Comparison of ENCODE assay signal across 10 mouse cellular contexts in genomic region chr12:119390192-119390684, GRCm38 (mm10).
A peak's percentile ranks its signal among the peaks of the same experiment; 100 is the strongest.
DNase-seq lines count a peak whose midpoint lies in the region; ATAC-seq and TF ChIP-seq lines count a peak whose summit lies in the region.
"Had no signal": no experiment of that assay in that cellular context is flagged by ENCODE, and none has a peak within 500 bp of the region (broad histone marks: within the 10 kb centered on the region; RNA-seq: fewer than 3 reads in every experiment).

No protein-coding gene starts in this region.

- H3K9me3 ChIP-seq in embryonic facial prominence, embryonic 12.5 days = no peaks in the 10 kb centered on the region
- H3K9me3 ChIP-seq: hindbrain, embryonic 15.5 days had no signal

- no peak for TF ChIP-seq POLR2A in myocyte (IDR thresholded peaks at IDR 0.05; ENCODE audit: insufficient read length, low read depth)

- H3K4me3 ChIP-seq in embryonic facial prominence, embryonic 12.5 days = no peak overlapping the region
- no peak overlapping the region for H3K4me3 ChIP-seq in myocyte
- H3K4me3 ChIP-seq: hindbrain, embryonic 15.5 days had no signal

- no peaks in the 10 kb centered on the region for H3K4me1 ChIP-seq in embryonic facial prominence, embryonic 12.5 days
- H3K4me1 ChIP-seq: hindbrain, embryonic 15.5 days had no signal

- H3K4me2 ChIP-seq in embryonic facial prominence, embryonic 12.5 days (replicated peaks) = no peak overlapping the region
- H3K4me2 ChIP-seq in myocyte (ENCODE audit: low read depth) = peak overlapping the region; percentile 28
- H3K4me2 ChIP-seq: hindbrain, embryonic 15.5 days had no signal

- no peaks in the 10 kb centered on the region for H3K36me3 ChIP-seq in embryonic facial prominence, embryonic 12.5 days
- no peaks in the 10 kb centered on the region for H3K36me3 ChIP-seq in myocyte (ENCODE audit: control insufficient read depth, insufficient read depth)
- H3K36me3 ChIP-seq: hindbrain, embryonic 15.5 days had no signal

- intact Hi-C loops in heart, postnatal 25 days (cut with DNase I) = no loop called here

- 49% methylated on average over 3 of the region's 3 CpGs for WGBS in embryonic facial prominence, embryonic 12.5 days

- DNase-seq in 3T3-L1 (ENCODE audit: low read depth, low spot score) = peak; percentile 40
- peak; percentile 51 for DNase-seq in kidney, postnatal 10 days
- DNase-seq in cerebellum, adult 18-20 months = no peak
- no peak for DNase-seq in heart, adult 11 months
- DNase-seq in adrenal gland, postnatal 25 days = no peak
- DNase-seq in heart, postnatal 25 days (ENCODE audit: low spot score) = no peak
- DNase-seq: forebrain, postnatal 0 days had no signal

- no peak overlapping the region for H3K27ac ChIP-seq in embryonic facial prominence, embryonic 12.5 days
- H3K27ac ChIP-seq: hindbrain, embryonic 15.5 days had no signal

- no peak overlapping the region for H3K9ac ChIP-seq in embryonic facial prominence, embryonic 12.5 days
- H3K9ac ChIP-seq: forebrain, postnatal 0 days; hindbrain, embryonic 15.5 days had no signal

- H3ac ChIP-seq in myocyte (ENCODE audit: control insufficient read depth, insufficient read length) = no peak overlapping the region

- ATAC-seq in embryonic facial prominence, embryonic 12.5 days (ENCODE audit: insufficient number of reproducible peaks, insufficient read depth, low FRiP score, low TSS enrichment) = peak; percentile 60; the same call in 1 of the 2 replicates
- ATAC-seq: forebrain, postnatal 0 days had no signal

- H3K27me3 ChIP-seq in embryonic facial prominence, embryonic 12.5 days = no peaks in the 10 kb centered on the region
- no peaks in the 10 kb centered on the region for H3K27me3 ChIP-seq in myocyte (ENCODE audit: control insufficient read depth, insufficient read depth, insufficient read length)
- H3K27me3 ChIP-seq: hindbrain, embryonic 15.5 days had no signal

- no peaks in the 10 kb centered on the region for H3K79me2 ChIP-seq in myocyte (ENCODE audit: control insufficient read depth, insufficient read depth)

TF ChIP-seq in myocyte, 11 proteins besides CTCF, POLR2A, EP300 and RAD21:
- TF ChIP-seq POLR2AphosphoS2 (IDR thresholded peaks at IDR 0.05; ENCODE audit: insufficient read length, low read depth) (no peak), TCF3 (IDR thresholded peaks at IDR 0.05; ENCODE audit: insufficient read length, low read depth) (no peak), MYOG (IDR thresholded peaks at IDR 0.05; ENCODE audit: control insufficient read depth in 1 of 3, insufficient read depth in 1 of 3, insufficient read length in 2 of 3, low read depth in 2 of 3) (peak in 2 of 3 experiments; percentile 30 to 77), TCF12 (IDR thresholded peaks at IDR 0.05; ENCODE audit: insufficient read depth, poor library complexity, severe bottlenecking) (peak; percentile 42), CEBPB (IDR thresholded peaks at IDR 0.05; ENCODE audit: insufficient read depth, poor library complexity, severe bottlenecking) (no peak), USF1 (IDR thresholded peaks at IDR 0.05; ENCODE audit: low read depth) (no peak), SRF (IDR thresholded peaks at IDR 0.05; ENCODE audit: control insufficient read depth, insufficient read length, low read depth) (peak; percentile 75), MAX (IDR thresholded peaks at IDR 0.05; ENCODE audit: low read depth) (no peak), REST (IDR thresholded peaks at IDR 0.05; ENCODE audit: insufficient read depth, insufficient read length) (no peak), MYOD1 (IDR thresholded peaks at IDR 0.05; ENCODE audit: control insufficient read depth in 1 of 3, insufficient read length in 2 of 3, low read depth in 2 of 3) (peak in 2 of 3 experiments; percentile 76 to 85), E2F4 (IDR thresholded peaks at IDR 0.05; ENCODE audit: insufficient read depth) (no peak)

Comparison
In these comparisons a context has a peak if more than half of its experiments do, and no peak if none do; other contexts are left out.
1. DNase-seq: peak in 3T3-L1 (single experiment) and kidney, postnatal 10 days (single experiment); none in cerebellum, adult 18-20 months (0 of 2), heart, adult 11 months (single experiment), adrenal gland, postnatal 25 days (single experiment) and heart, postnatal 25 days (single experiment).